Mouse (Mus musculus) ES-Bruce4 (cell line): ENCODE results near the gene Cenpi. TPM values are rescaled to one million over a fixed set of nuclear protein-coding genes. Genes with fewer than 3 reads are reported as not detected.

Source experiments
- H3K27ac ChIP-seq: 2 replicates; pipeline ENCODE4 v1.5.1; 2012; ENCODE audit warnings: low read length, inconsistent platforms; ENCODE audit not compliant: insufficient read depth
- H3K27me3 ChIP-seq: 2 replicates; pipeline ENCODE4 v1.6.1; 2012; ENCODE audit warnings: mild to moderate bottlenecking, low read length, inconsistent platforms; ENCODE audit not compliant: control insufficient read depth, poor library complexity, insufficient read depth, severe bottlenecking
- H3K36me3 ChIP-seq: 2 replicates; pipeline ENCODE4 v1.6.1; 2012; ENCODE audit warnings: inconsistent platforms, mild to moderate bottlenecking, low read length, moderate library complexity; ENCODE audit not compliant: control insufficient read depth, poor library complexity, insufficient read depth, severe bottlenecking
- H3K4me1 ChIP-seq: one replicate; pipeline ENCODE4 v1.8.1; 2011; ENCODE audit warnings: low read length; ENCODE audit not compliant: control insufficient read depth, insufficient read depth
- H3K4me3 ChIP-seq: 2 replicates; pipeline ENCODE4 v1.5.1; 2011; ENCODE audit warnings: low read depth, mild to moderate bottlenecking, low read length
- H3K9ac ChIP-seq: 2 replicates; pipeline ENCODE4 v1.6.1; 2012; ENCODE audit warnings: low read depth, mild to moderate bottlenecking, inconsistent platforms; ENCODE audit not compliant: poor library complexity, severe bottlenecking
- H3K9me3 ChIP-seq: replicated peaks from 2 replicates; pipeline ENCODE4 v1.6.1; 2012; ENCODE audit warnings: mild to moderate bottlenecking, low read length, inconsistent platforms; ENCODE audit not compliant: control insufficient read depth, poor library complexity, insufficient read depth, severe bottlenecking
- CTCF ChIP-seq: IDR thresholded peaks from one replicate; pipeline ENCODE4 v1.8.1; 2011; ENCODE audit warnings: low read depth, low read length
- EP300 ChIP-seq: IDR thresholded peaks from 2 replicates; pipeline ENCODE4 v1.6.1; 2011; ENCODE audit warnings: low read depth, low read length; ENCODE audit not compliant: insufficient read depth
- POLR2A ChIP-seq: IDR thresholded peaks from one replicate; pipeline ENCODE4 v1.8.1; 2011; ENCODE audit warnings: low read length; ENCODE audit not compliant: insufficient read depth
- polyA plus RNA-seq: library from polyadenylated mRNA; stranded (reverse); fragments of >200 nt; gene quantifications from 2 replicates; pipeline ENCODE4 v1.2.4, GENCODE M21; 2011; ENCODE audit warnings: low read depth; ENCODE audit not compliant: missing spikeins, insufficient read depth, insufficient read length

Gene Cenpi
- polyA plus RNA-seq, 1 experiment: 33.2 TPM

DNA sequence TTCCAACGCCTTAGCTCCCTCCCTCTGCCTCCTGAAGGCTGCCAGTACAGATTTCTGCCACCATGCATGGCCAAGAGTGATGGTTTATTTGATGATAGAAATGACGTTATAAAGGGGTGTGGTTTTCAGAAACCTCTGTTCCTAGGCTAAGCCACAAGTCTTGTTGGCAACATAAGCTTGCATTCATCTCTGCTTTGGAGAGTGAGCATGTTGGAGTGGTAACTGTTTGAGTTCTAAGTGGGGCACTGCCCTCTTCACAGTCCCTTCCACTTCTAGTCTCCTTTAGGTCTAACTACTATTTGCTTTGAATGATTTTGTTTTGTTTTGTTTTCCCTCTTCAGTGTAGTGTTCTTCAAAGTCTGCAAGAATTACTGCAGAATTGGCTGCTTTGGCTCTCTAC, 34.9 kb downstream of the Cenpi start:
- H3K27ac ChIP-seq: no peak overlapping the region
- H3K9ac ChIP-seq: no peak overlapping the region
- no peak overlapping the region for H3K4me3 ChIP-seq
- H3K27me3 ChIP-seq: no peaks in the 10 kb centered on the region
- no peaks in the 10 kb centered on the region for H3K9me3 ChIP-seq
- H3K4me1 ChIP-seq: no peaks in the 10 kb centered on the region
- TF ChIP-seq EP300: no peak
- TF ChIP-seq POLR2A: no peak
- peaks cover 3% of the 10 kb centered on the region; the same call in 1 of the 2 replicates for H3K36me3 ChIP-seq

GRCm38 (mm10) chrX:134350205-134350604, 42.3 kb downstream of the Cenpi start:
- Histone ChIP-seq H3K9ac (no peak overlapping the region), H3K36me3 (peaks cover 3% of the 10 kb centered on the region; the same call in 1 of the 2 replicates), H3K4me1 (no peaks in the 10 kb centered on the region), H3K27me3 (no peaks in the 10 kb centered on the region), H3K9me3 (no peaks in the 10 kb centered on the region), H3K4me3 (no peak overlapping the region), H3K27ac (no peak overlapping the region)
- no peak for TF ChIP-seq POLR2A
- TF ChIP-seq EP300: no peak

- H3K9me3 ChIP-seq: no peaks in the 10 kb centered on the region
- no peak overlapping the region for H3K4me3 ChIP-seq
- H3K27ac ChIP-seq: no peak overlapping the region
- H3K4me1 ChIP-seq: no peaks in the 10 kb centered on the region
- TF ChIP-seq EP300: no peak
- TF ChIP-seq CTCF: no peak
- TF ChIP-seq POLR2A: no peak
- no peak overlapping the region for H3K9ac ChIP-seq
- no peaks in the 10 kb centered on the region for H3K27me3 ChIP-seq
- H3K36me3 ChIP-seq: no peaks in the 10 kb centered on the region
Observed at GRCm38 (mm10) chrX:134353848-134354247, 46.0 kb downstream of the Cenpi start.

- Histone ChIP-seq H3K27me3 (no peaks in the 10 kb centered on the region), H3K4me1 (no peaks in the 10 kb centered on the region), H3K9ac (no peak overlapping the region), H3K36me3 (no peaks in the 10 kb centered on the region), H3K9me3 (no peaks in the 10 kb centered on the region), H3K27ac (no peak overlapping the region), H3K4me3 (no peak overlapping the region)
- TF ChIP-seq POLR2A (no peak), CTCF (no peak), EP300 (no peak)
Observed at GRCm38 (mm10) chrX:134359336-134359735, 51.5 kb downstream of the Cenpi start.

DNA sequence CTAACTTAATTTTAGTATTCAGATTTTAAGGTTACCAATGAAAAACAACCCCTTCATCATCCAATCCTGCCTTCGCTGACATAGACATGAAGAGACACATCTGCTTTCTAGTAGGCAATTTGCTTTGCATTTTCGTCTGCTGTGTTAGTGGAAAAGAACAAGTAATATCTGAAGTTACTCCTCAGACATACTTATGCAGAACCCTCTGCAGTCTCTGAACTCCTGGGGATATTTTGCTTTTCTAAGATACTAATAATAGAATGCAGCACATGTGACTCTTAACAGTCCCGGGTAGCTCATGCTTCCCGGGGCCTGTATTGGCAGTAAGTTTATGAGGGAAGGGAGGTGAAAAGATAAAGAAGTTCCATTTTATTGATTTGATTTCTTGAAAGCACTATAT, 54.3 kb downstream of the Cenpi start:
- no peaks in the 10 kb centered on the region for H3K4me1 ChIP-seq
- H3K4me3 ChIP-seq: no peak overlapping the region
- H3K36me3 ChIP-seq: no peaks in the 10 kb centered on the region
- TF ChIP-seq POLR2A: no peak
- TF ChIP-seq EP300: no peak
- no peak for TF ChIP-seq CTCF
- no peaks in the 10 kb centered on the region for H3K27me3 ChIP-seq
- no peaks in the 10 kb centered on the region for H3K9me3 ChIP-seq
- H3K9ac ChIP-seq: no peak overlapping the region
- H3K27ac ChIP-seq: no peak overlapping the region

- H3K9ac ChIP-seq: no peak overlapping the region
- H3K27me3 ChIP-seq: no peaks in the 10 kb centered on the region
- TF ChIP-seq CTCF (no peak), POLR2A (no peak), EP300 (no peak)
- no peaks in the 10 kb centered on the region for H3K4me1 ChIP-seq
- H3K4me3 ChIP-seq: no peak overlapping the region
- H3K9me3 ChIP-seq: no peaks in the 10 kb centered on the region
- H3K36me3 ChIP-seq: no peaks in the 10 kb centered on the region
- H3K27ac ChIP-seq: no peak overlapping the region
Observed at GRCm38 (mm10) chrX:134365421-134365820, 57.5 kb downstream of the Cenpi start.
